Mouse (Mus musculus) limb, embryonic 14.5 days (tissue): ENCODE data around the gene Gm2431. TPM values are rescaled to one million over a fixed set of nuclear protein-coding genes. Genes with fewer than 3 reads are reported as not detected.
"Not testable (repeated sequence)": the region's sequence is repeated elsewhere in the genome, so short reads cannot be mapped to it uniquely, and the experiment has no call there.

Source experiments
- ATAC-seq: fragments of 200-750 bp; cut with Nextera tagmentation; 2 replicates; pipeline ENCODE4 v1.8.0; 2017; ENCODE audit warnings: low read depth, moderate number of reproducible peaks, moderate TSS enrichment; ENCODE audit not compliant: low FRiP score
- DNase-seq: peaks from one replicate; pipeline ENCODE4 v3.0.0-alpha.2; 2015; ENCODE audit warnings: low spot score
- H3K27ac ChIP-seq: fragments of 300-500 bp; sonication (generic); replicated peaks from 2 replicates; pipeline ENCODE4 v1.5.1; 2014; ENCODE audit warnings: low read depth, mild to moderate bottlenecking, low read length, moderate library complexity, mixed read lengths
- H3K27me3 ChIP-seq: fragments of 300-500 bp; sonication (generic); 2 replicates; pipeline ENCODE4 v1.6.1; 2014; ENCODE audit warnings: low read length, mixed read lengths; ENCODE audit not compliant: control insufficient read depth, insufficient read depth
- H3K36me3 ChIP-seq: fragments of 300-500 bp; sonication (generic); 2 replicates; pipeline ENCODE4 v1.6.1; 2014; ENCODE audit warnings: mild to moderate bottlenecking, low read length, moderate library complexity, mixed read lengths; ENCODE audit not compliant: control insufficient read depth, insufficient read depth
- H3K4me1 ChIP-seq: fragments of 300-500 bp; sonication (generic); 2 replicates; pipeline ENCODE4 v1.6.1; 2014; ENCODE audit warnings: antibody characterized with exemption, low read length, mixed read lengths; ENCODE audit not compliant: control insufficient read depth, insufficient read depth
- H3K4me2 ChIP-seq: fragments of 300-500 bp; sonication (generic); replicated peaks from 2 replicates; pipeline ENCODE4 v1.6.1; 2014; ENCODE audit warnings: low read depth, mild to moderate bottlenecking, low read length, moderate library complexity; ENCODE audit not compliant: severe bottlenecking
- H3K4me3 ChIP-seq: fragments of 300-500 bp; sonication (generic); replicated peaks from 2 replicates; pipeline ENCODE4 v1.5.1; 2014; ENCODE audit warnings: low read length
- H3K9ac ChIP-seq: fragments of 300-500 bp; sonication (generic); 2 replicates; pipeline ENCODE4 v1.6.1; 2014; ENCODE audit warnings: mild to moderate bottlenecking, low read depth, low read length, moderate library complexity; ENCODE audit not compliant: severe bottlenecking
- H3K9me3 ChIP-seq: fragments of 300-500 bp; sonication (generic); 2 replicates; pipeline ENCODE4 v1.6.1; 2016; ENCODE audit warnings: low read length; ENCODE audit not compliant: control insufficient read depth
- POLR2A ChIP-seq: fragments of 200-500 bp; IDR thresholded peaks from 2 replicates; pipeline ENCODE4 v1.8.0; 2012; ENCODE audit warnings: inconsistent platforms, mild to moderate bottlenecking, moderate library complexity, borderline replicate concordance; ENCODE audit not compliant: insufficient read depth, insufficient read length; ENCODE audit errors: extremely low read depth
- WGBS: fragments of 180-500 bp; shearing (Covaris S2); extraction: QIAGEN DNeasy Blood & Tissue Kit; methylation state at CpG from one replicate; pipeline ENCODE4 v1.1.7; 2014; 5-methylcytosine and 5-hydroxymethylcytosine counted together
- polyA plus RNA-seq, 2 experiments: library from polyadenylated mRNA; depleted of rRNA in 1 of 2; stranded (reverse) in 1 of 2; unstranded in 1 of 2; fragments of >200 nt; fragmentation: Nextera tagmentation in 1 of 2; extraction: Ambion mirVana in 1 of 2; gene quantifications; 2 replicates each; pipeline versions ENCODE4 v1.2.1 to v1.2.3; 2012 to 2014

Gene Gm2431
- polyA plus RNA-seq, 2 experiments: not detected

GRCm38 (mm10) chr7:142255517-142255916 lies 2.6 kb downstream of the Gm2431 start:
- Histone ChIP-seq H3K4me2 (no peak overlapping the region), H3K27me3 (no peaks in the 10 kb centered on the region), H3K27ac (no peak overlapping the region), H3K4me3 (no peak overlapping the region), H3K9me3 (no peaks in the 10 kb centered on the region), H3K9ac (no peak overlapping the region), H3K4me1 (no peaks in the 10 kb centered on the region), H3K36me3 (no peaks in the 10 kb centered on the region)
- TF ChIP-seq POLR2A: no peak
- DNase-seq: peak; percentile 49
- WGBS: 5% methylated on average over 2 of the region's 2 CpGs
- no peak for ATAC-seq

- 0% methylated on average over 1 of the region's 1 CpGs for WGBS
These were observed 8.3 kb downstream of the Gm2431 start for GRCm38 (mm10) chr7:142249824-142250223.

GRCm38 (mm10) chr7:142240978-142241377 lies 17.2 kb downstream of the Gm2431 start, which contains the start of gene Gm40460:
TSS of gene Gm40460 (minus strand) at chr7:142241078.
- Histone ChIP-seq H3K4me1 (no peaks in the 10 kb centered on the region), H3K9ac (no peak within 1 kb of the TSS), H3K4me2 (no peak within 1 kb of the TSS), H3K27ac (no peak within 1 kb of the TSS), H3K9me3 (no peaks in the 10 kb centered on the region), H3K27me3 (no peaks in the 10 kb centered on the region), H3K36me3 (no peaks in the 10 kb centered on the region), H3K4me3 (no peak within 1 kb of the TSS)
- TF ChIP-seq POLR2A: no peak
- DNase-seq: no peak
- ATAC-seq: no peak
- WGBS: 28% methylated on average over 2 of the region's 2 CpGs

More at GRCm38 (mm10) chr7:142249824-142250223, 8.3 kb downstream of the Gm2431 start:
- H3K9ac ChIP-seq: no peak overlapping the region
- ATAC-seq: no peak
- H3K4me2 ChIP-seq: no peak overlapping the region
- DNase-seq: peak; percentile 26
- no peak overlapping the region for H3K4me3 ChIP-seq
- H3K27ac ChIP-seq: no peak overlapping the region
- H3K36me3 ChIP-seq: no peaks in the 10 kb centered on the region
- TF ChIP-seq POLR2A: no peak
- no peaks in the 10 kb centered on the region for H3K4me1 ChIP-seq
- H3K27me3 ChIP-seq: no peaks in the 10 kb centered on the region
- H3K9me3 ChIP-seq: no peaks in the 10 kb centered on the region

- 20% methylated on average over 1 of the region's 1 CpGs for WGBS
- Histone ChIP-seq H3K4me2 (no peak overlapping the region), H3K27me3 (no peaks in the 10 kb centered on the region), H3K9ac (no peak overlapping the region), H3K9me3 (no peaks in the 10 kb centered on the region), H3K4me1 (no peaks in the 10 kb centered on the region), H3K36me3 (no peaks in the 10 kb centered on the region), H3K27ac (no peak overlapping the region), H3K4me3 (no peak overlapping the region)
- DNase-seq: no peak
- ATAC-seq: no peak
- no peak for TF ChIP-seq POLR2A
These were observed 26.6 kb downstream of the Gm2431 start for GRCm38 (mm10) chr7:142231540-142231939.

GRCm38 (mm10) chr7:142229871-142230270 lies 28.3 kb downstream of the Gm2431 start, which contains the start of gene Krtap5-5:
TSS of gene Krtap5-5 (minus strand) at chr7:142229971.
- not testable (repeated sequence) for H3K9ac ChIP-seq, H3K4me3 ChIP-seq, H3K4me1 ChIP-seq, H3K27me3 ChIP-seq, H3K4me2 ChIP-seq, H3K9me3 ChIP-seq, H3K27ac ChIP-seq, H3K36me3 ChIP-seq, DNase-seq, ATAC-seq
- 43% methylated on average over 3 of the region's 3 CpGs for WGBS

- no peak for ATAC-seq
- Histone ChIP-seq H3K27me3 (no peaks in the 10 kb centered on the region), H3K36me3 (no peaks in the 10 kb centered on the region), H3K27ac (no peak overlapping the region), H3K9me3 (no peaks in the 10 kb centered on the region), H3K4me3 (no peak overlapping the region), H3K4me2 (no peak overlapping the region), H3K4me1 (no peaks in the 10 kb centered on the region), H3K9ac (no peak overlapping the region)
- DNase-seq: no peak
- WGBS: 35% methylated on average over 2 of the region's 2 CpGs
- no peak for TF ChIP-seq POLR2A
These were observed 33.6 kb downstream of the Gm2431 start for GRCm38 (mm10) chr7:142224518-142224917.

- not testable (repeated sequence) for H3K4me2 ChIP-seq, H3K9me3 ChIP-seq, H3K9ac ChIP-seq, H3K4me3 ChIP-seq, H3K4me1 ChIP-seq, H3K36me3 ChIP-seq, DNase-seq, ATAC-seq, H3K27me3 ChIP-seq, H3K27ac ChIP-seq
- WGBS: 50% methylated on average over 1 of the region's 1 CpGs
These were observed 46.0 kb downstream of the Gm2431 start for GRCm38 (mm10) chr7:142212136-142212535.
